Mouse (Mus musculus) heart, postnatal 0 days (tissue): ENCODE data around the gene Bnip3. TPM values are rescaled to one million over a fixed set of nuclear protein-coding genes. Genes with fewer than 3 reads are reported as not detected.

Experiments
- ATAC-seq: fragments of 200-750 bp; cut with Nextera tagmentation; 2 replicates; pipeline ENCODE4 v1.8.0; 2017; ENCODE audit warnings: low read depth, moderate number of reproducible peaks, moderate library complexity; ENCODE audit not compliant: insufficient read depth
- DNase-seq: peaks from one replicate; pipeline ENCODE4 v3.0.0-alpha.2; 2016; ENCODE audit warnings: low spot score
- H3K27ac ChIP-seq: fragments of 300-500 bp; sonication (generic); 2 replicates; pipeline ENCODE4 v1.5.1; 2014; ENCODE audit warnings: low read depth, mild to moderate bottlenecking
- H3K27me3 ChIP-seq: fragments of 300-500 bp; sonication (generic); 2 replicates; pipeline ENCODE4 v1.6.1; 2014; ENCODE audit warnings: low read length, mixed read lengths; ENCODE audit not compliant: control insufficient read depth, insufficient read depth
- H3K36me3 ChIP-seq: fragments of 300-500 bp; sonication (generic); replicated peaks from 2 replicates; pipeline ENCODE4 v1.6.1; 2014; ENCODE audit warnings: low read length, mixed read lengths; ENCODE audit not compliant: control insufficient read depth, insufficient read depth
- H3K4me1 ChIP-seq: fragments of 300-500 bp; sonication (generic); 2 replicates; pipeline ENCODE4 v1.6.1; 2014; ENCODE audit warnings: antibody characterized with exemption; ENCODE audit not compliant: control insufficient read depth, insufficient read depth
- H3K4me2 ChIP-seq: fragments of 300-500 bp; sonication (generic); 2 replicates; pipeline ENCODE4 v1.6.1; 2014; ENCODE audit warnings: low read depth, mild to moderate bottlenecking, low read length, moderate library complexity
- H3K4me3 ChIP-seq: fragments of 300-500 bp; sonication (generic); 2 replicates; pipeline ENCODE4 v1.5.1; 2014; ENCODE audit warnings: low read depth, low read length
- H3K9ac ChIP-seq: fragments of 300-500 bp; sonication (generic); replicated peaks from 2 replicates; pipeline ENCODE4 v1.6.1; 2014; ENCODE audit warnings: low read depth, low read length, mixed read lengths
- H3K9me3 ChIP-seq: fragments of 300-500 bp; sonication (generic); replicated peaks from 2 replicates; pipeline ENCODE4 v1.6.1; 2016; ENCODE audit warnings: low read length; ENCODE audit not compliant: control insufficient read depth
- CTCF ChIP-seq: IDR thresholded peaks from 2 replicates; pipeline ENCODE4 v1.5.1; 2016; ENCODE audit warnings: antibody characterized with exemption, control low read depth, low read depth
- EP300 ChIP-seq: IDR thresholded peaks from 2 replicates; pipeline ENCODE4 v1.6.1; 2016; ENCODE audit warnings: antibody characterized with exemption, low read depth
- WGBS: fragments of 180-500 bp; shearing (Covaris S2); extraction: QIAGEN DNeasy Blood & Tissue Kit; methylation state at CpG from one replicate; pipeline ENCODE4 v1.1.7; 2014; 5-methylcytosine and 5-hydroxymethylcytosine counted together
- polyA plus RNA-seq: library from polyadenylated mRNA; unstranded; fragments of >200 nt; fragmentation: Nextera tagmentation; extraction: Ambion mirVana; gene quantifications from 2 replicates; pipeline ENCODE4 v1.2.1, GENCODE M21; 2015
- total RNA-seq: library from RNA; depleted of rRNA; stranded (reverse); fragments of >200 nt; gene quantifications from 2 replicates; pipeline ENCODE4 v1.2.3, GENCODE M21; 2014; ENCODE audit warnings: low replicate concordance

Bnip3 gene
- total and polyA plus RNA-seq, 2 experiments from 2014 or later: 131 to 305 TPM

GRCm38 (mm10) chr7:138907043-138907442 is 2.3 kb downstream of the Bnip3 start:
- DNase-seq (peak; percentile 75), ATAC-seq (peak; percentile 59)
- peak overlapping the region; percentile 94 for H3K4me3 ChIP-seq
- no peak overlapping the region for H3K9ac ChIP-seq
- no peaks in the 10 kb centered on the region for H3K36me3 ChIP-seq
- WGBS: 6% methylated on average over 7 of the region's 7 CpGs
- H3K4me1 ChIP-seq: peaks cover 36% of the 10 kb centered on the region
- TF ChIP-seq EP300 (no peak), CTCF (no peak)
- H3K9me3 ChIP-seq: no peaks in the 10 kb centered on the region
- peak overlapping the region; percentile 94 for H3K27ac ChIP-seq
- no peaks in the 10 kb centered on the region for H3K27me3 ChIP-seq
- peak overlapping the region; percentile 73 for H3K4me2 ChIP-seq

- ATAC-seq (no peak), DNase-seq (no peak)
- WGBS: 18% methylated on average over 1 of the region's 1 CpGs
- TF ChIP-seq EP300 (no peak), CTCF (no peak)
- Histone ChIP-seq H3K36me3 (no peaks in the 10 kb centered on the region), H3K9ac (peak overlapping the region; percentile 3; the same call in 1 of the 2 replicates), H3K4me2 (peak overlapping the region; percentile 73), H3K9me3 (no peaks in the 10 kb centered on the region), H3K4me3 (peak overlapping the region; percentile 94), H3K27me3 (no peaks in the 10 kb centered on the region), H3K27ac (peak overlapping the region; percentile 94), H3K4me1 (peaks cover 36% of the 10 kb centered on the region)
These were observed 2.9 kb downstream of the Bnip3 start for GRCm38 (mm10) chr7:138906441-138906840.

GRCm38 (mm10) chr7:138903886-138904435 is 5.4 kb downstream of the Bnip3 start:
- H3K9me3 ChIP-seq: no peaks in the 10 kb centered on the region
- ATAC-seq: no peak
- H3K36me3 ChIP-seq: peaks cover 4% of the 10 kb centered on the region; the same call in 1 of the 2 replicates
- peaks cover 32% of the 10 kb centered on the region for H3K4me1 ChIP-seq
- no peaks in the 10 kb centered on the region for H3K27me3 ChIP-seq
- TF ChIP-seq CTCF (no peak), EP300 (no peak)
- no peak for DNase-seq
- H3K9ac ChIP-seq: no peak overlapping the region; the same call in 1 of the 2 replicates
- no peak overlapping the region for H3K27ac ChIP-seq
- WGBS: 50% methylated on average over 7 of the region's 7 CpGs
- no peak overlapping the region for H3K4me3 ChIP-seq
- H3K4me2 ChIP-seq: no peak overlapping the region

- no peak for ATAC-seq
- Histone ChIP-seq H3K9ac (no peak overlapping the region), H3K4me1 (peaks cover 2% of the 10 kb centered on the region; the same call in 1 of the 2 replicates), H3K27me3 (no peaks in the 10 kb centered on the region), H3K4me2 (no peak overlapping the region), H3K27ac (no peak overlapping the region), H3K9me3 (no peaks in the 10 kb centered on the region), H3K36me3 (peaks cover 45% of the 10 kb centered on the region), H3K4me3 (no peak overlapping the region)
- TF ChIP-seq EP300 (no peak), CTCF (no peak)
- DNase-seq: no peak
- WGBS: 74% methylated on average over 4 of the region's 4 CpGs
These were observed 10.6 kb downstream of the Bnip3 start for GRCm38 (mm10) chr7:138898743-138899142.

- no peaks in the 10 kb centered on the region for H3K9me3 ChIP-seq
- no peak overlapping the region for H3K4me3 ChIP-seq
- TF ChIP-seq EP300 (no peak), CTCF (no peak)
- DNase-seq (no peak), ATAC-seq (no peak)
- H3K4me1 ChIP-seq: no peaks in the 10 kb centered on the region; the same call in 1 of the 2 replicates
- no peak overlapping the region for H3K9ac ChIP-seq
- no peak overlapping the region for H3K4me2 ChIP-seq
- H3K36me3 ChIP-seq: peaks cover 50% of the 10 kb centered on the region
- WGBS: 61% methylated on average over 2 of the region's 2 CpGs
- no peaks in the 10 kb centered on the region for H3K27me3 ChIP-seq
- no peak overlapping the region for H3K27ac ChIP-seq
These were observed 11.2 kb downstream of the Bnip3 start for GRCm38 (mm10) chr7:138898122-138898521.
